Mouse (Mus musculus) activated CD4-positive, CD25-positive, alpha-beta regulatory T cell, adult 4 months (primary cell): ENCODE measurements around the gene Fnbp1. TPM values are rescaled to one million over a fixed set of nuclear protein-coding genes. Genes with fewer than 3 reads are reported as not detected.

Experiments
- ATAC-seq: one replicate; pipeline ENCODE4 v1.8.0; 2017
- polyA plus RNA-seq, 2 experiments: library from polyadenylated mRNA; unstranded; fragments of 100-300 nt; shearing (Covaris generic); gene quantifications; one replicate each; pipeline ENCODE4 v1.2.1; 2017

Gene Fnbp1
- polyA plus RNA-seq, 2 experiments from 2014 or later = 99.6 to 101 TPM

GRCm38 (mm10) chr2:31023940-31024339, 117.9 kb downstream of the Fnbp1 start:
- no peak for ATAC-seq

- no peak for ATAC-seq
Measured at GRCm38 (mm10) chr2:31020202-31020601, 121.6 kb downstream of the Fnbp1 start.

- ATAC-seq = no peak
Measured at GRCm38 (mm10) chr2:31019011-31019410, 122.8 kb downstream of the Fnbp1 start.

DNA sequence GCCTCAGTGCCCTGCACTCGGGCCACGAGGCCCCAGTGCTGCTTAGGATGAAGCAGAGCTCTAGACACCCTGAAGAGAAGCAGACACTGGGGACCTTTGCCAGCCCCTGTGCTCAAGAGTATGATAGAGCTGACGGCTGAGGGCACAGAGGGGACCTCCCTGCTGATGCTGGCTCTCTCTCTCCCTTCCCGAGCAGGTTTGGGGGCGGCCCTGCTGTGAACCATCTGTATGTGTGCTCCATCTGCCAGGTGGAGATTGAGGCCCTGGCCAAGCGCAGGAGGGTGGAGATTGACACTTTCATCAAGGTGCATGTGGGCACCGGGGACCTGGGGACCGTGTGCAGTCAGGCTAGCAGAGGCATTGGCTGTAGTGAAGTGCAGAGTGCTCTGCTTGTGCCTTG, 123.3 kb downstream of the Fnbp1 start:
- ATAC-seq = no peak

DNA sequence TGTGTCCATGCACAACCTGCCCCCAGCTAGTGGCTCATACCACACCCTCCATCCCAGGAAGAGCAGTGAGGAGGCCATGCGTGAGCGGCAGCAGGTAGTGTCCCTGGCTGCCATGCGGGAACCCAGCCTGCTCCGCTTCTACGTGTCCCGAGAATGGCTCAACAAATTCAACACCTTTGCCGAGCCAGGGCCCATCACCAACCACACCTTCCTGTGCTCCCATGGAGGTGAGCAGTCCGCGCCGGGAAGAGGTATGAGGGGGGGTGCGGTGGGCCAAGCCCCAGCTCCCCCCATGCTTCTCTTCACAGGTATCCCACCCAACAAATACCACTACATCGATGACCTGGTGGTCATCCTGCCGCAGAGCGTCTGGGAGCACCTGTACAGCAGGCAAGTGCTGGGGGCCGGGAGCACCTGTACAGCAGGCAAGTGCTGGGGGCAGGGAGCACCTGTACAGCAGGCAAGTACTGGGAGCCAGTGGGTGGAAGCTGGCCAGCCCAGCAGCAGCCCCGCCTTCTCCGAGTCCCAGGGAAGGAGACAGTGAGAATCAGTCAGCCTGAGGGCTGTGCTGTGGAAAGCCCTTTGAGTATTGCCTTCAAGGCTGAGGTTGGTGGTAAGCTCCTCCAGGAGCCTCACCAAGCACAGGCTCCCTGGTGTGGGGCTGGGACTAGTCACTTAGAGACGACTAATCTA, 124.0 kb downstream of the Fnbp1 start:
- no peak for ATAC-seq

DNA sequence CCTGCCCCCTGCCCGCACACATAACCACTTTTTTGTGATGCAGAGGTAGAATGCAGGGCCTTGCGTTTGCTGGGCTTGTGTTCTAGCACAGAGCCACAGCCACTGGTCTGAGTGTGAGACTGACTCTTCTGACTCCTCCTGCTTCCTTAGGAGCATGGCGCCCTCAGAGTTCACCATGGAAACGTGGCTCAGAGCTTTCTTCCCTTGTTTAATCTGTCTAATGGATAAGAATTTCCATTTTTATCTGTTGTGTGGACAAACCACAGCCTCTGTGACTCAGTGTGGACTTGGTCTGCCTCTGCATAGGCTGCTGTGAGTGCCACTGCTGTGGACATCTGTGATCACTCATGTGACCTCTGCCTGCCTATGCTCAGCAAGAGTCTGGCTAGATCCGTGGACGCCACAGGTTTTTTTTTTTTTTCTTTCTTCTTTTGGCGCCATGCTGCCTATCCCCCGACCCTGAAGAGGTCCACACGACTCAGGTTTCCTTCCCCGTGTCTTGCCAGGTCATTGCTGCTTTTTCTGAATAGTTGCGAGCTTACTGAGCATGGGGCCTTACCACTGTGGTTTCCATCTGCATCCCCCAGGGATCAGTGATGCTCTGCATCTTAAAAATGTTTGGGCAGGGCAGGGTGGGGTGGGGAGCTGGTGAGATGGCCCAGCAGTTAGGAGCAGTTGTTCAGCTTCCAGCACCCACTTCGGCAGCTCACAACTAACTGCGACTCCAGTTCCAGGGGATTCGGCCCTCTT, 128.3 kb downstream of the Fnbp1 start:
- no peak for ATAC-seq

DNA sequence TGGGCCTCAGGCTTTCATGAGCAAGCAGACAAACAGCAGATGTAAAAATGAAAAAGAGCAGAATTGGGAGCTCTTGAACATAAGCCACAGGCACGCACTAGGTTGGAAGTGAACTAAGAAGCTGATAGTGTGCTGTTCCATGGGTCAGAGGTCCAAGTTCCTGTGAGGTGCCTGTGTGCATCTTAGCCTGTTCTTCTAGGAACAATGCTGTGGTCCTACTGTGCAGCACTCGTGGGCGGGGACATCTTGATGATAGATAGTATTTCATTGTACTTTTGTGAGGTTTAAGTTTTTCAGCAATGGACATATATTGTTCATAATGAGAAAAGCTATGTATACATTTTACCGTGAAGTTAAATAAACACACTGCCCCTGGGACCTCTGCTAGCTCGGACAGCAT, 134.6 kb downstream of the Fnbp1 start:
- ATAC-seq = no peak

- ATAC-seq = no peak
Measured at GRCm38 (mm10) chr2:31006434-31006833, 135.4 kb downstream of the Fnbp1 start.

- ATAC-seq = no peak
Measured at GRCm38 (mm10) chr2:31005453-31005852, 136.4 kb downstream of the Fnbp1 start.

- ATAC-seq = no peak
Measured at GRCm38 (mm10) chr2:31002857-31003256, 139.0 kb downstream of the Fnbp1 start.

GRCm38 (mm10) chr2:30998443-30999260, 143.2 kb downstream of the Fnbp1 start:
- ATAC-seq = no peak

DNA sequence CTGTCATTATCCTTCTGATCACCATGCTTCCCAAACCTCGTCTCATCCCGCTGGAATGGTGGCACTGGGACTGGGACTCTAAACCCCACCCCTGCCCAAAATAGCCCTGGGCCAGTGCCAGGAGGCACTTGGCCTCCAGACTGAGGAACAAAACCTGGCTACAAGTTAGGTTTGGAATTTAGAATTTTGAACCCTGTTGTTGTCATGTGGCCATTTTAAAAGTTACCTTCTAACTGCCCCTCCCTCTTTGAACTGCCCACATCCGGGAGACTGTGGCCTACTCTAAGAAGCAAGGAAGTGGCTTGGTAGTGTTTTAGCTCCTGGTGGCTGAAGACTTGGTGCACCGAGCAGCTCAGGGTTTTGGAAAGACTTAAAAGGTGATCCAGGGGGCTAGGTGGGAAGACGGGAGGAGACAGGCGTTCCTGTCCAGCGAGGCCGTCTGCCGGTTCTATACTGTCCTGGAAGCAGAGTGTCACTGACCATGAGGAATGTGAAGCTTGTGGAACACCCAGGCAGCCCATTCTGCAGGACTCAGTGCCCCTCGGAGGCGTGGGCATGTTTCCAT, 146.3 kb downstream of the Fnbp1 start:
- peak; percentile 59 for ATAC-seq

DNA sequence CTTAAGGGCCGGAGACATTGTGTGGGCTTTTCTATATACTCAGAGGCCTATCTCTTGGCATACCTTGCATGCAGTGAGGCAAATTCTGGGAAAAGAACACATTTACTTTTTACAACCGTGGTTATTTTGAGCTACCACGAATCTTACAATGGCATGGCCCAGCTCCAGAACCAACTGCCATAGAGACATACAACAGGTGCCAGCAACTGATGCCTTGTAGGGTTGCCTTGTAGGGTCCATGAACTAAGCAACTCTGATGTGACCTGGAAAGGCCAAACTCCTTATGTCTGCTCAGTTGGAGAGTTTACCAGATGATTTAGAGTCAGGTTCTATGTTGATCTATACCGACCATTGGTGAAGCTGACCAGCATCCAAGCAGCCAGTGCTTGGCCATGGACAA, 147.0 kb downstream of the Fnbp1 start:
- ATAC-seq = no peak

DNA sequence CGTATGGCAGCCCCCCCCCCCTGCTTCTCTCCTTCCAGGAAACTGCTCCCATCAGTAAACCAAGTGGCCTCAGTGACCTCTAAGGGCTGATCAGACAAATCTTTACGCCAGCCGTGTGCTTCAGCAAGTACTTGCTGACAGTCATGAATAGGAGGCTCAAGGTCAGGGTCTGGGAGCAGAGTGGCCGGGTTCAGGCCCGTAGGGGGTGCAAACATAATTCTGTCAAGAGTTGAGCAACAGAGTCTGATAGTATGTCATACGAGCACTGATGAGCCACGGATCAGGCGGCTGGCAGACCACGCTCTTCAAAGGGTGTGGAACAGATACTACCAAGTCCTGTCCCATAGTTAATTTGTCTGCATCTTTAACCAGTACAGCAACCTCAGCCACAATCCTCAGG, 151.6 kb downstream of the Fnbp1 start:
- no peak for ATAC-seq

DNA sequence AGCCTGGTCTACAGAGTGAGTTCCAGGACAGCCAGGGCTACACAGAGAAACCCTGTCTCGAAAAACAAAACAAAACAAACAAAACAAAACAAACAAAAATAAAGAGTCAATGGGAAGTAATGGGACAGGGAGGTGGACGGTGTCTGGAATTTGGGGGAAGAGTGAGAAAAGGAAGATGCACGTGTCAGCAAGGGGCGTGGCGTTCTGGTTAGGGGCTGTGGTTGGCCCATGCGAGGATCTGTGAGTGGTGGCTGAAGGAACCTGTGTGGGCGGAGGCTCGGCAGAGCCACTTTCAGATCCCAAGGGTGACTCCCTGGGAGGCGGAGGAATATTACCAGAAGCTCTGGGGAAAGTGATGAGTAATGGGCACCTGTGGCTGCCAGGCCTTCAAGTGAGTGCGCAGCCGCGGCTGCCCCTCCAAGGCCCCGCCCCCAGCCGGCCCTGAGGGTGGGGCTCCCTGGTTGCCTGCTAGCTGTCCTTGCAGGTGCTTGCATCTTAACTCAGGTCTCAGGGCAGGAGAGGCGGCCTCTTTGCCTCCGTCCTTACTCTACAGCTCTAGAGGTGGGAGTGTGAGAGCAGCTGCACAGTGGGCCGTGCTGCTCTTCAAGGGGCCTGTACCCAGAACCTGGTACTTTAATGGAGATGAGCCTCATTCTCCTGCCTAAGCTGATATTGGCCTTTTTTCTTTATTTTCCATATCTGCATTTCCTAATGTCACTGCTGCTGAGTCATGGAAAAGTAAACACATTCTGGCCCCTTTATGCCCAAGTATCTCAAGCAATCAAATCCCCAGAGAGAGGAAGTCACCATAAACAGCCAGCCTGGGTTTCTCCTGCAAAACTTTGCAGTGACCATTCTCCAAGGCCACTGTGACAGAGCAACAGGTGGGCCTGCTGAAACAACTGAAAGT, 156.4 kb downstream of the Fnbp1 start:
- no peak for ATAC-seq

- no peak for ATAC-seq
Measured at GRCm38 (mm10) chr2:30983024-30983423, 158.8 kb downstream of the Fnbp1 start.

GRCm38 (mm10) chr2:30981790-30982513, 159.9 kb downstream of the Fnbp1 start, which contains the start of the genes BC005624 and Usp20:
TSS of gene BC005624 (minus strand) at chr2:30982201.
TSS of gene Usp20 (plus strand) at chr2:30982279.
- peak; percentile 97 for ATAC-seq
